Mouse (Mus musculus): ENCODE data around the gene Ubap1. TPM values are rescaled to one million over a fixed set of nuclear protein-coding genes. Genes with fewer than 3 reads are reported as not detected.

Gene Ubap1
- polyA plus RNA-seq, 1 experiment from 2014 or later = 41.9 TPM

GRCm38 (mm10) chr4:41401167-41401566, 52.4 kb downstream of the Ubap1 start:
- Histone ChIP-seq H3K4me1 (ENCODE audit: insufficient read depth, low read depth, low read length) (no peaks in the 10 kb centered on the region), H3K27me3 (replicated peaks; ENCODE audit: insufficient read depth, low read length) (no peaks in the 10 kb centered on the region), H3K4me2 (replicated peaks; ENCODE audit: low read depth, low read length) (no peak overlapping the region), H3K27ac (ENCODE audit: low read length) (no peak overlapping the region), H3K9ac (replicated peaks; ENCODE audit: low read depth) (no peak overlapping the region), H3K4me3 (ENCODE audit: low read depth, low read length) (no peak overlapping the region), H3K36me3 (ENCODE audit: insufficient read depth, low read length) (no peaks in the 10 kb centered on the region), H3K9me3 (ENCODE audit: low read length) (no peaks in the 10 kb centered on the region)
- ATAC-seq (no peak), DNase-seq (ENCODE audit: low spot score) (no peak)
- TF ChIP-seq CTCF (IDR thresholded peaks at IDR 0.05) (no peak), EP300 (IDR thresholded peaks at IDR 0.05) (no peak)

GRCm38 (mm10) chr4:41401573-41401972, 52.8 kb downstream of the Ubap1 start:
- H3K9ac ChIP-seq (replicated peaks; ENCODE audit: low read depth) = no peak overlapping the region
- ATAC-seq (no peak), DNase-seq (ENCODE audit: low spot score) (no peak)
- 87% methylated on average over 5 of the region's 5 CpGs for WGBS
- H3K27me3 ChIP-seq (replicated peaks; ENCODE audit: insufficient read depth, low read length) = no peaks in the 10 kb centered on the region
- H3K27ac ChIP-seq (ENCODE audit: low read length) = no peak overlapping the region
- TF ChIP-seq EP300 (IDR thresholded peaks at IDR 0.05) = no peak
- TF ChIP-seq CTCF (IDR thresholded peaks at IDR 0.05) = no peak
- no peaks in the 10 kb centered on the region for H3K4me1 ChIP-seq (ENCODE audit: insufficient read depth, low read depth, low read length)
- H3K4me2 ChIP-seq (replicated peaks; ENCODE audit: low read depth, low read length) = no peak overlapping the region
- H3K4me3 ChIP-seq (ENCODE audit: low read depth, low read length) = no peak overlapping the region
- no peaks in the 10 kb centered on the region for H3K36me3 ChIP-seq (ENCODE audit: insufficient read depth, low read length)
- H3K9me3 ChIP-seq (ENCODE audit: low read length) = no peaks in the 10 kb centered on the region

- no peak for ATAC-seq
- DNase-seq (ENCODE audit: low spot score) = no peak
- no peaks in the 10 kb centered on the region for H3K36me3 ChIP-seq (ENCODE audit: insufficient read depth, low read length)
Observed at GRCm38 (mm10) chr4:41406597-41406996, 57.8 kb downstream of the Ubap1 start.

GRCm38 (mm10) chr4:41407353-41407752, 58.6 kb downstream of the Ubap1 start:
- ATAC-seq (no peak), DNase-seq (ENCODE audit: low spot score) (no peak)
- Histone ChIP-seq H3K36me3 (ENCODE audit: insufficient read depth, low read length) (no peaks in the 10 kb centered on the region), H3K4me3 (ENCODE audit: low read depth, low read length) (no peak overlapping the region), H3K9me3 (ENCODE audit: low read length) (no peaks in the 10 kb centered on the region), H3K27ac (ENCODE audit: low read length) (no peak overlapping the region), H3K4me2 (replicated peaks; ENCODE audit: low read depth, low read length) (no peak overlapping the region), H3K9ac (replicated peaks; ENCODE audit: low read depth) (no peak overlapping the region), H3K4me1 (ENCODE audit: insufficient read depth, low read depth, low read length) (no peaks in the 10 kb centered on the region), H3K27me3 (replicated peaks; ENCODE audit: insufficient read depth, low read length) (no peaks in the 10 kb centered on the region)
- no peak for TF ChIP-seq CTCF (IDR thresholded peaks at IDR 0.05)
- TF ChIP-seq EP300 (IDR thresholded peaks at IDR 0.05) = no peak
- 94% methylated on average over 2 of the region's 2 CpGs for WGBS

More at GRCm38 (mm10) chr4:41406597-41406996, 57.8 kb downstream of the Ubap1 start:
- no peaks in the 10 kb centered on the region for H3K4me1 ChIP-seq (ENCODE audit: insufficient read depth, low read depth, low read length)
- WGBS = 86% methylated on average over 9 of the region's 9 CpGs
- TF ChIP-seq EP300 (IDR thresholded peaks at IDR 0.05) = no peak
- TF ChIP-seq CTCF (IDR thresholded peaks at IDR 0.05) = no peak
- H3K9me3 ChIP-seq (ENCODE audit: low read length) = no peaks in the 10 kb centered on the region
- H3K9ac ChIP-seq (replicated peaks; ENCODE audit: low read depth) = no peak overlapping the region
- no peak overlapping the region for H3K4me2 ChIP-seq (replicated peaks; ENCODE audit: low read depth, low read length)
- H3K27ac ChIP-seq (ENCODE audit: low read length) = no peak overlapping the region
- no peaks in the 10 kb centered on the region for H3K27me3 ChIP-seq (replicated peaks; ENCODE audit: insufficient read depth, low read length)
- H3K4me3 ChIP-seq (ENCODE audit: low read depth, low read length) = no peak overlapping the region

GRCm38 (mm10) chr4:41409341-41409740, 60.5 kb downstream of the Ubap1 start:
- Histone ChIP-seq H3K27me3 (replicated peaks; ENCODE audit: insufficient read depth, low read length) (no peaks in the 10 kb centered on the region), H3K9ac (replicated peaks; ENCODE audit: low read depth) (no peak overlapping the region), H3K4me3 (ENCODE audit: low read depth, low read length) (no peak overlapping the region), H3K4me1 (ENCODE audit: insufficient read depth, low read depth, low read length) (no peaks in the 10 kb centered on the region), H3K9me3 (ENCODE audit: low read length) (no peaks in the 10 kb centered on the region), H3K36me3 (ENCODE audit: insufficient read depth, low read length) (no peaks in the 10 kb centered on the region), H3K4me2 (replicated peaks; ENCODE audit: low read depth, low read length) (no peak overlapping the region), H3K27ac (ENCODE audit: low read length) (no peak overlapping the region)
- ATAC-seq (no peak), DNase-seq (ENCODE audit: low spot score) (no peak)
- 91% methylated on average over 1 of the region's 1 CpGs for WGBS
- TF ChIP-seq EP300 (IDR thresholded peaks at IDR 0.05) (no peak), CTCF (IDR thresholded peaks at IDR 0.05) (no peak)

GRCm38 (mm10) chr4:41416966-41417365, 68.2 kb downstream of the Ubap1 start:
- Histone ChIP-seq H3K4me2 (replicated peaks; ENCODE audit: low read depth, low read length) (no peak overlapping the region), H3K36me3 (ENCODE audit: insufficient read depth, low read length) (no peaks in the 10 kb centered on the region), H3K27ac (ENCODE audit: low read length) (no peak overlapping the region), H3K4me1 (ENCODE audit: insufficient read depth, low read depth, low read length) (no peaks in the 10 kb centered on the region), H3K9me3 (ENCODE audit: low read length) (no peaks in the 10 kb centered on the region), H3K4me3 (ENCODE audit: low read depth, low read length) (no peak overlapping the region), H3K27me3 (replicated peaks; ENCODE audit: insufficient read depth, low read length) (no peaks in the 10 kb centered on the region), H3K9ac (replicated peaks; ENCODE audit: low read depth) (no peak overlapping the region)
- TF ChIP-seq EP300 (IDR thresholded peaks at IDR 0.05) (no peak), CTCF (IDR thresholded peaks at IDR 0.05) (no peak)
- ATAC-seq (no peak), DNase-seq (ENCODE audit: low spot score) (no peak)

GRCm38 (mm10) chr4:41438931-41439330, 90.1 kb downstream of the Ubap1 start:
- H3K9me3 ChIP-seq (ENCODE audit: low read length) = no peaks in the 10 kb centered on the region
- TF ChIP-seq EP300 (IDR thresholded peaks at IDR 0.05) (no peak), CTCF (IDR thresholded peaks at IDR 0.05) (no peak)
- no peak for ATAC-seq
- DNase-seq (ENCODE audit: low spot score) = no peak
- no peak overlapping the region for H3K4me2 ChIP-seq (replicated peaks; ENCODE audit: low read depth, low read length)
- H3K9ac ChIP-seq (replicated peaks; ENCODE audit: low read depth) = no peak overlapping the region
- no peaks in the 10 kb centered on the region for H3K36me3 ChIP-seq (ENCODE audit: insufficient read depth, low read length)
- no peaks in the 10 kb centered on the region for H3K27me3 ChIP-seq (replicated peaks; ENCODE audit: insufficient read depth, low read length)
- WGBS = 81% methylated on average over 5 of the region's 5 CpGs
- H3K27ac ChIP-seq (ENCODE audit: low read length) = no peak overlapping the region
- H3K4me1 ChIP-seq (ENCODE audit: insufficient read depth, low read depth, low read length) = no peaks in the 10 kb centered on the region
- H3K4me3 ChIP-seq (ENCODE audit: low read depth, low read length) = no peak overlapping the region

Other genes with a start within 250 kb of the Ubap1 start
- gene Nol6, start 224.5 kb upstream of the Ubap1 start, polyA plus RNA-seq (2015; fragmentation: Nextera tagmentation; extraction: Ambion mirVana) = 5.3 and 6.9 TPM in 2 replicates
- 77.9 and 81.6 TPM in 2 replicates for gene Ube2r2, start 213.3 kb upstream of the Ubap1 start, polyA plus RNA-seq (2015; fragmentation: Nextera tagmentation; extraction: Ambion mirVana)
- 18.2 and 21.4 TPM in 2 replicates for gene Ubap2, start 73.9 kb upstream of the Ubap1 start, polyA plus RNA-seq (2015; fragmentation: Nextera tagmentation; extraction: Ambion mirVana)
- 41.3 and 48.1 TPM in 2 replicates for gene Dcaf12, start 34.1 kb upstream of the Ubap1 start, polyA plus RNA-seq (2015; fragmentation: Nextera tagmentation; extraction: Ambion mirVana)
- 1.1 and 1.3 TPM in 2 replicates for gene Kif24, start 115.9 kb downstream of the Ubap1 start, polyA plus RNA-seq (2015; fragmentation: Nextera tagmentation; extraction: Ambion mirVana)
- 23.7 and 28.5 TPM in 2 replicates for gene Nudt2, start 116.2 kb downstream of the Ubap1 start, polyA plus RNA-seq (2015; fragmentation: Nextera tagmentation; extraction: Ambion mirVana)
- gene AI464131, start 154.1 kb downstream of the Ubap1 start, polyA plus RNA-seq (2015; fragmentation: Nextera tagmentation; extraction: Ambion mirVana) = 5.0 and 5.5 TPM in 2 replicates
- 37.3 and 41.4 TPM in 2 replicates for gene 1110017D15Rik, start 168.3 kb downstream of the Ubap1 start, polyA plus RNA-seq (2015; fragmentation: Nextera tagmentation; extraction: Ambion mirVana)
- 4.7 and 5.2 TPM in 2 replicates for gene Fam219a, start 220.5 kb downstream of the Ubap1 start, polyA plus RNA-seq (2015; fragmentation: Nextera tagmentation; extraction: Ambion mirVana)
- 8.9 and 9.0 TPM in 2 replicates for gene Dnaic1, start 220.8 kb downstream of the Ubap1 start, polyA plus RNA-seq (2015; fragmentation: Nextera tagmentation; extraction: Ambion mirVana)